Mouse (Mus musculus): ENCODE results near the gene Snapc3. TPM values are rescaled to one million over a fixed set of nuclear protein-coding genes. Genes with fewer than 3 reads are reported as not detected.

The Snapc3 gene
- total and polyA plus RNA-seq, 3 experiments, result 12.0 to 16.9 TPM; not detected in 1

GRCm38 (mm10) chr4:83485735-83486116, 68.2 kb downstream of the Snapc3 start:
- Histone ChIP-seq H3K27me3 (ENCODE audit: control insufficient read depth in 1 of 2, insufficient read depth in 2 of 2, low read length in 2 of 2) (no peaks in the 10 kb centered on the region), H3K27ac (ENCODE audit: control insufficient read depth, low read depth, low read length) (peak overlapping the region; percentile 94), H3K9me3 (replicated peaks; ENCODE audit: insufficient read depth, low read length) (no peaks in the 10 kb centered on the region), H3K79me2 (ENCODE audit: control insufficient read depth, insufficient read depth, low read length, poor library complexity) (peaks cover 28% of the 10 kb centered on the region), H3K36me3 (ENCODE audit: control insufficient read depth in 1 of 2, insufficient read depth in 2 of 2, low read length in 2 of 2) (peaks cover 17 to 21% of the 10 kb centered on the region in 2 experiments), H3K4me3 (ENCODE audit: control insufficient read depth in 1 of 2, insufficient read depth in 1 of 2, low read depth in 2 of 2, low read length in 2 of 2) (peak overlapping the region; percentile 96), H3K4me1 (ENCODE audit: control insufficient read depth in 1 of 2, insufficient read depth in 2 of 2, low read length in 2 of 2) (peaks cover 3 to 6% of the 10 kb centered on the region in 2 experiments), H3K9ac (ENCODE audit: control insufficient read depth, low read depth, low read length, poor library complexity, severe bottlenecking) (peak overlapping the region; percentile 98)
- TF ChIP-seq RAD21 (IDR thresholded peaks at IDR 0.05; ENCODE audit: low read depth, low read length) (peak; percentile 16), ZMIZ1 (IDR thresholded peaks at IDR 0.05; ENCODE audit: low read depth, low read length) (no peak), SIN3A (IDR thresholded peaks at IDR 0.05; ENCODE audit: low read length) (0 out of 2 replicates have a peak, but pooled peaks have one; percentile 53), ELF1 (IDR thresholded peaks at IDR 0.05; ENCODE audit: low read depth, low read length) (no peak), MAFK (IDR thresholded peaks at IDR 0.05; ENCODE audit: borderline replicate concordance, low read depth, low read length) (no peak), KAT2A (conservative IDR thresholded peaks at IDR 0.05; ENCODE audit: low read depth, low read length) (no peak), TCF12 (IDR thresholded peaks at IDR 0.05; ENCODE audit: low read depth, low read length) (no peak), MXI1 (IDR thresholded peaks at IDR 0.05; ENCODE audit: low read depth, low read length) (no peak), E2F4 (IDR thresholded peaks at IDR 0.05; ENCODE audit: borderline replicate concordance, low read depth, low read length) (no peak), CTCF (IDR thresholded peaks at IDR 0.05 in 2 of 3, conservative IDR thresholded peaks at IDR 0.05 in 1 of 3; ENCODE audit: control insufficient read depth in 1 of 3, insufficient read depth in 1 of 3, low read depth in 2 of 3, low read length in 3 of 3, poor library complexity in 1 of 3, severe bottlenecking in 1 of 3) (peak in 2 of 3 experiments; percentile 58 to 62; a peak in 4 of 6 replicates), ZNF384 (IDR thresholded peaks at IDR 0.05; ENCODE audit: low read depth, low read length) (no peak), MAZ (IDR thresholded peaks at IDR 0.05; ENCODE audit: low read depth, low read length) (peak; percentile 94), NRF1 (IDR thresholded peaks at IDR 0.05; ENCODE audit: insufficient read depth, low read depth, low read length, poor library complexity, severe bottlenecking) (peak; percentile 48; the same call in 1 of the 2 replicates), NELFE (IDR thresholded peaks at IDR 0.05; ENCODE audit: low read depth, low read length) (0 out of 2 replicates have a peak, but pooled peaks have one; percentile 24), MYC (IDR thresholded peaks at IDR 0.05; ENCODE audit: low read depth, low read length) (no peak), MEF2A (IDR thresholded peaks at IDR 0.05; ENCODE audit: extremely low read depth, insufficient replicate concordance, low read depth, low read length, poor library complexity, severe bottlenecking) (no peak), POLR2A (IDR thresholded peaks at IDR 0.05; ENCODE audit: control insufficient read depth in 1 of 2, insufficient read depth in 1 of 2, low read depth in 1 of 2, low read length in 2 of 2, poor library complexity in 1 of 2) (no peak), ETS1 (IDR thresholded peaks at IDR 0.05; ENCODE audit: low read depth, low read length) (0 out of 2 replicates have a peak, but pooled peaks have one; percentile 29), SMC3 (IDR thresholded peaks at IDR 0.05; ENCODE audit: low read depth, low read length) (peak; percentile 42), EP300 (IDR thresholded peaks at IDR 0.05; ENCODE audit: low read depth in 1 of 2, low read length in 2 of 2) (peak in 1 of 2 experiments; percentile 35; a peak in 1 of 4 replicates), POLR2AphosphoS2 (IDR thresholded peaks at IDR 0.05; ENCODE audit: low read length) (no peak), TAL1 (IDR thresholded peaks at IDR 0.05; ENCODE audit: low read length) (no peak), JUND (IDR thresholded peaks at IDR 0.05; ENCODE audit: low read depth, low read length) (no peak), GATA1 (IDR thresholded peaks at IDR 0.05; ENCODE audit: low read depth, low read length) (no peak), USF1 (IDR thresholded peaks at IDR 0.05; ENCODE audit: low read depth, low read length) (no peak), GABPA (IDR thresholded peaks at IDR 0.05; ENCODE audit: low read depth, low read length) (no peak)
- DNase-seq (ENCODE audit: low read depth, low spot score), result peak; percentile 94
